Mouse (Mus musculus): ENCODE measurements around the gene Car1.

- no peak for TF ChIP-seq GATA1 (IDR thresholded peaks at IDR 0.05; ENCODE audit: borderline replicate concordance, low read length)
- TF ChIP-seq FLI1 (IDR thresholded peaks at IDR 0.05; ENCODE audit: low read length) = no peak
These were observed 69.9 kb downstream of the Car1 start for GRCm38 (mm10) chr3:14738261-14738660.

All from megakaryocyte, embryonic 14.5 days (primary cell).